Mouse (Mus musculus) c-Kit-positive CD71-positive TER-119-positive erythroid progenitor cells, embryonic 14.5 days (primary cell): ENCODE results near the gene Lactb.
"Not testable (repeated sequence)": the region's sequence is repeated elsewhere in the genome, so short reads cannot be mapped to it uniquely, and the experiment has no call there.

Experiments used
- DNase-seq: peaks from one replicate; pipeline ENCODE4 v3.0.0-alpha.2; 2013; ENCODE audit warnings: low spot score

The Lactb gene

DNA sequence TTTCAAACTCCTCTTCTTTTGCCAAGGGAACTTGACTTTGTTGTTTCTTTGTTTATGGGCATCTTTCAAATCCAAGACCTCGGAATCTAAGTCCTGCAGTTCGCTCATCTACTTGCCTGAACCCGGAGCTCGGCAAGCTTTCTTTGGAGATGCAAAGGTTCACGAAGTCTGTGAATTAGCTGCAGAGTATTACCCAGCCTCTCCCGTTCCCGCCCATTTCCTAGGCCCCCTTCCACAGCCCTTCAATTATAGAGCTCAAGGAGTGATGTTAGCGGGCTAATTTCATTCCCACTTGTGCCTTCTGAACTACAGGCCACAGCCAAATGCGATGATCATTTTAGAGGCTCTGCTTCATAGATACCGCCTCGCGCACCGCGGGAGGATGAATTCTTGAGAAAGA is 55.3 kb downstream of the Lactb start:
- DNase-seq, result no peak

DNA sequence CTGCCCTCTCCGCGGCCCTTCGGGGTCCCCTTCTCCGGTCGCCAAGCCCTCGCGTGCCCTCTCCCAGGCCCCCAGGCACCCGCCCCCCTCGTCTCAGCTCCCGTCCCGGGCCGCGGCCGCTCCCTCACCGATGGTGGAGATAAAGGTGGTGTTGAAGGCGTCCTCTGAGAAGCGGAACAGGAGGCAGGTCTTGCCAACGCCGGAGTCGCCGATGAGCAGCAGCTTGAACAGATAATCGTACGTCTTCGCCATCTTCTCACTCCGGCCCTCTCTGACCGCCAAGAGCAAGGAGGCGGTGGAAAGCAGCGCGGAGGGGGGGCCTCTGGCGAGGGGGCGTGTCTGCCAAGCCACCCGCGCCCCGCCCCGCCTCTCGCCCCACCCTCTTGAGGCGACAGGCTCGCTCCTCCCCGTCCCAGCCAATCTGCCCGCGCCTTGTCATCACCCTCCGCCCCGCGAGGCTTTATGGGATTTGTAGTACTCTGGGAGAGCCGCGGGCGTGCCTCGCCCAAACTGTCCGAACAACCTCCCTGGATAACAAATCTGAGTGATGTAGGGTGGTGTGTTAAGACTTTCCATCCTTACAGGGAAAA is 55.8 kb downstream of the Lactb start, which contains the start of gene Rab8b:
TSS of gene Rab8b (minus strand) at position 306 of the 590 bp plus-strand sequence.
- peak; percentile 97 for DNase-seq

GRCm38 (mm10) chr9:66918672-66919330 is 56.5 kb downstream of the Lactb start:
- no peak for DNase-seq

DNA sequence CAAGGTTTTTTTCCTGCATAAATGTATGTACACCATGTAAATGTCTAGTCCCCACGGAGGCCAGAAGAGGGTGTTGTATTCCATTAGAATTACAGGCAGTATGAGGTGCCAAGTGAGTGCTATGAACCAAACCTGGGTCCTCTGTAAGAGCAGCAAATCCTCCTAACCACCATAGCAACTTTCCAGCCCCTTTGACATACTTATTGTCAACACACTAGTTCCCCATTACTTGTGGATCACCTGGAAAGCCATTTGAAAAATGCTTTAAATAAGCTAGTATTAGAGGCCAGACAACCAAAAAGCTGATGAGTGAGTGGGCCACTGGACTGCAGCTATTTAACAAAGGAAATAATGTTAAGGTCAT is 57.4 kb downstream of the Lactb start:
- no peak for DNase-seq

DNA sequence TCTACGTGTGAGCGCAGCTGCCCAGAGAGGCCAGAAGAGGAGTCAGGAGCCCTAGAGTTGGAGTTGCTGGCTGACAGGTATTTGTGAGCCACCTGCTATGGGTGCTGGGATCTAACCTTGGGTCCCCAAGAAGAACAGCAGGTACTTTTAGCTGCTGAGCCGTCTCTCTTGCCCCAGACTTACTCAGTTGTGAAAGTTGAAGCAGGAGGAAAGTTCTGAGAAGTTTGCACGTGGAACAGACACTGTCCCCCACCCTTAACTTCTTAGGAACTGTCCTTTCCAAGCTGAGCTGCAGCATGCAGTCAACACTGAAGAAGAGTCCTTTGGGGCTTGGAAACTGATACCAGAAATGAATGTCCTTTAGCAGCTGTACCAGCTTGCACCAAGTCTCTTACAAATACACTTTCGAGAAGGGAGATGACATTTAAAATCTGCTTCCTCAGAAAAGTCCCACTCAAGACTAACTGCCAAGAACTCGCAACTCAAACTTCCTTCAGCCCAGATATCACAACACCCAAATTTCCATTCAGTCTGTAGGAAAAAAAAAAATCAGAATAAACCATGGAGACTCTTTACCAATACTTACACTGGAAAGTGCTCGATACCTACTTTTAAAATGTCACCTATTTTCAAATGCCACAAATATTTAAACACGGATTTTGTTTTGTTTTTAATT is 57.9 kb downstream of the Lactb start:
- DNase-seq, result no peak

GRCm38 (mm10) chr9:66915869-66916785 is 59.2 kb downstream of the Lactb start:
- DNase-seq, result peak; percentile 81

- DNase-seq, result no peak
These were observed 59.9 kb downstream of the Lactb start for GRCm38 (mm10) chr9:66915401-66915800.

GRCm38 (mm10) chr9:66914540-66914939 is 60.7 kb downstream of the Lactb start:
- DNase-seq, result no peak

DNA sequence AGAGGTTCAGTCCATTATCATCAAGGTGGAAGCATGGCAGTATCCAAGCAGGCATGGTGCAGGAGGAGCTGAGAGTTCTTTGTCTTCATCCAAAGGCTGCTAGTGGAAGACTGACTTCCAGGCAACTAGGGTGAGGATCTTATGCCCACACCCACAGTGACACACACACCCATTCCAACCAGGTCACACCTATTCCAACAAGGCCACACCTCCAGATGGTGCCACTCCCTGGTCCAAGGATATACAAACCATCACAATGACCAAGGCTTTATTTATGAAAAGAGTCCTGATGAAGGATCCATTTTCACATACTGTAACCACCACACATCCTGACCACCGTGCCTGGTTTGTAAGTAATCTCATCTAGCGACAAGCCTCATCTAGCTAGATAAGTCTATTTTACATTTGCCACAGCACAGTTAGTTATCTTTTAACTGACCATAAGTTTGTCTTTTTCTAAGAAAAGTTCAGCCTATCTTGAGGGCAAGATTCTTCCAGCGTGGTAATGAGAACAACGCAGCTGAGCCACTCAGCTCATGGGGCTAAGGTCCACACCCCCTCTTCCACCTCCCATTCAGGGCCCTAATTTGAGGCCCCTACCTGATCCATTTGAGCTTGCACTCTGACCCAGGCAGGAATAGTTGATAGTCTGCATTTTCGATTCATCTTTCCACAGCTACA is 61.9 kb downstream of the Lactb start:
- DNase-seq, result not testable (repeated sequence)

GRCm38 (mm10) chr9:66912304-66912703 is 63.0 kb downstream of the Lactb start:
- DNase-seq, result no peak

GRCm38 (mm10) chr9:66910677-66911076 is 64.6 kb downstream of the Lactb start:
- DNase-seq, result no peak

DNA sequence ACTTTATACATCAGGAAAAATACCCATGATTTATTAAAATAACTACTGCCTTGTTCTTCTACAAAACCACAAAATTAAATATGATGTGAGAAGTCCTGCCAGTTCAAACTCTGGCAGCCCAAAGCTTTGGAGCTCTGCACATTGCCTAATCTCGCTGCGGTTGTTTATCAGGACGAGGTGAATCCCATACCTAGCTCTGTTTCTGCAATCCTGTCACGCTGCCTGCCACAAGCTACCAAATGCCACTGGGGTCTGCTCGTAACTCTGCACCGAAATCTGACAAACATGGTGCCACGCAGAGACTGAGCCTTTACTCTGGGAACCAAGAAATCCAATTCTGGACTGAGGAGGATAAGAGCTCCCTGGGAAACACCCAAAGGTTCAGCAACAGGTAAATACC is 65.4 kb downstream of the Lactb start:
- DNase-seq, result no peak

- DNase-seq, result no peak
These were observed 67.4 kb downstream of the Lactb start for GRCm38 (mm10) chr9:66907746-66908397.

DNA sequence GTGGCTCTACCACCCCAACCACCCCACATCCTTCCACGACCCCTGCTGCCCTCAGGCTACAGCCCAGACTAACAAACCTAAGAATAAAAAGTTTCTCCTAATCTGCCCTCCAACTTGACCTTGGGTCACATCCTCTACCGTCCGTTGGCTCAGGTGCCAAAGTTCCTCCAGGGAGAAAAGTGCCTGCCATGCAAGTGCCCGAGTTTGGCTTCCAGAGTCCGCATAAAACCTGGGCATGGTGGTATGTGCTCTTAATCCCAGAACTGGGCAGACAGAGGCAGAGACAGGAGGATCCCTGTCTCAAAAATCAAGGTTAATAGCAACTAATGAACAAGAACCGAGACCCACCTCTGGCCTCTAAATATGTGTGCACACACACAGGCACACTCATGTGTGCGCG is 68.2 kb downstream of the Lactb start:
- no peak for DNase-seq

- DNase-seq, result no peak
These were observed 69.3 kb downstream of the Lactb start for GRCm38 (mm10) chr9:66905990-66906389.
